Mouse (Mus musculus) cortical plate, adult 2 months (tissue): ENCODE data around the gene Ptprg.

ENCODE experiments used
- CTCF ChIP-seq: fragments of 200-500 bp; IDR thresholded peaks from 2 replicates; pipeline ENCODE4 v1.5.1; 2011; ENCODE audit warnings: mild to moderate bottlenecking, control low read depth, low read length; ENCODE audit not compliant: insufficient read depth; ENCODE audit errors: extremely low read depth
- POLR2A ChIP-seq: fragments of 200-500 bp; IDR thresholded peaks from 2 replicates; pipeline ENCODE4 v1.6.1; 2011; ENCODE audit warnings: mild to moderate bottlenecking, low read length, control low read depth; ENCODE audit not compliant: insufficient read depth; ENCODE audit errors: extremely low read depth

DNA sequence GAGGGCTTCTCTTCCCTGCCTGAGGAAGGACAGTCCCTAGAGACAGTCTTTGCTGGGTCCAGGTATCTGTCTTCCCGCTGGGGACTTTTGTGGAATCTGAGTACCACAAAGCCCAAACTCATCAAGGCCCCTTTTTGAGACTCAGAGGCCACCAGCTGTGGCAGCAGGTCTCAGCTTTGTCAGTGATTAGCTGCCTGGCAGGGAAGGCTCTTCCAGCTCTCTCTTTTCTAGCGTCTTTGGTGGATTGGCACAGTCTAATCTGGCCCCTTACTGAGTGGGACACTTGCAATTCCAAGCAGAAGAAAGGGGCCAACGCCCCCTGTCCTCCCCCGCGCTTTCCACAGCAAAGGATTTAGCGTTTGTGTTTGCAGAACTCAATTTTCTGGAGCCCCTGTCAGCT, 117.5 kb downstream of the Ptprg start:
- no peak for TF ChIP-seq CTCF
- TF ChIP-seq POLR2A = no peak
